Mouse (Mus musculus) embryonic stem cell, embryonic (primary cell): ENCODE data around the gene Clp1.
"Not testable (repeated sequence)": the region's sequence is repeated elsewhere in the genome, so short reads cannot be mapped to it uniquely, and the experiment has no call there.

Source experiments
- CTCF ChIA-PET, 4 experiments: fragments of 300-600 bp in 2 of 4; fragments of 350-600 bp in 2 of 4; sonication (Branson Sonifier 250); formaldehyde crosslinking; loops; one replicate each; lab custom pipeline; 2022; ENCODE audit warnings: inconsistent platforms in 2 of 4; lab: Charles Lee
- POLR2A ChIA-PET, 4 experiments: fragments of 300-600 bp in 2 of 4; fragments of 350-600 bp in 2 of 4; sonication (Branson Sonifier 250); formaldehyde crosslinking; loops; one replicate each; lab custom pipeline; 2022; ENCODE audit warnings: antibody characterized with exemption in 4 of 4, inconsistent platforms in 1 of 4; lab: Charles Lee

Gene Clp1

GRCm38 (mm10) chr2:84733579-84734300, 6.6 kb upstream of the Clp1 start, which contains the start of gene Ypel4:
TSS of gene Ypel4 (plus strand) at chr2:84734058.
- POLR2A ChIA-PET, result interaction anchor here in 3 of 4 experiments (0.6 to 23.6 kb wide), 18 partner anchors 8 to 117 kb away, joined by 3 to 679 read pairs (median 7); partner anchors contain the start of genes Serping1 (in 2 of the 3), Clp1 (in 1 of the 3), Gm19426 (in 1 of the 3) and Slc43a1 (in 1 of the 3)
- CTCF ChIA-PET, result interaction anchor here in 2 of 4 experiments (0.6 to 1.0 kb wide), 2 partner anchors 65 kb away, joined by 3 to 6 read pairs; partner anchors contain the start of gene Ube2l6 (in 2 of the 2)

GRCm38 (mm10) chr2:84732394-84732793, 5.2 kb upstream of the Clp1 start:
- ChIA-PET CTCF (interaction anchor here in 1 of 4 experiments (0.9 kb wide), 1 partner anchor 26 kb away, joined by 3 read pairs; no protein-coding TSS in a partner anchor), POLR2A (interaction anchor here in 3 of 4 experiments (0.5 to 16.2 kb wide), 8 partner anchors 9 to 116 kb away, joined by 3 to 679 read pairs (median 10); partner anchors contain the start of genes Gm19426 (in 1 of the 3) and Ube2l6 (in 1 of the 3))

GRCm38 (mm10) chr2:84731206-84731605, 4.1 kb upstream of the Clp1 start:
- CTCF ChIA-PET, result no interaction called here
- POLR2A ChIA-PET, result interaction anchor here in 2 of 4 experiments (0.5 to 8.4 kb wide), 7 partner anchors 10 to 81 kb away, joined by 3 to 112 read pairs (median 4); partner anchors contain the start of genes Gm19426 (in 1 of the 2) and Ube2l6 (in 1 of the 2)

DNA sequence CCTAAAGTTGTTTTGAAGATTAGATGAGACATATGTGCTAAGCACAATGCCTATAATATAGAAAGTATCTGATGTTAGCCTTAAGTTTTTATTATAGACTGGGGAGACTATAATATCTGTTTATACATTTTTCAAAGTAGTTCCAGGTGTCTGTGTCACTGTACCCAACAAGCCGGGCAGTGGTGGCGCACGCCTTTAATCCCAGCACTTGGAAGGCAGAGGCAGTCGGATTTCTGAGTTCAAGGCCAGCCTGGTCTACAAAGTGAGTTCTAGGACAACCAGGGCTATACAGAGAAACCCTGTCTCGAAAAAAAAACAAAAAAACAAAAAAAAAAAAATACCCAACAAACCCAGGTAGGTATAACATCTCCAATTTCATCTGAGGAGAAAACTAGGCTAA, 1.0 kb upstream of the Clp1 start:
- POLR2A ChIA-PET, CTCF ChIA-PET: not testable (repeated sequence)

- ChIA-PET CTCF (interaction anchor here (0.6 to 1.1 kb wide), 5 partner anchors 72 to 149 kb away, joined by 3 to 6 read pairs (median 3); partner anchors contain the start of gene Ube2l6 (in 2 of the 4)), POLR2A (interaction anchor here (0.6 to 5.6 kb wide), 56 partner anchors 8 to 245 kb away, joined by 3 to 151 read pairs (median 5); partner anchors contain the start of genes Gm19426 (in 3 of the 4), Ube2l6 (in 2 of the 4), Zdhhc5 (in 2 of the 4) and Ctnnd1 (in 1 of the 4))
Measured at GRCm38 (mm10) chr2:84726716-84727115, 434 bp downstream of the Clp1 start.

DNA sequence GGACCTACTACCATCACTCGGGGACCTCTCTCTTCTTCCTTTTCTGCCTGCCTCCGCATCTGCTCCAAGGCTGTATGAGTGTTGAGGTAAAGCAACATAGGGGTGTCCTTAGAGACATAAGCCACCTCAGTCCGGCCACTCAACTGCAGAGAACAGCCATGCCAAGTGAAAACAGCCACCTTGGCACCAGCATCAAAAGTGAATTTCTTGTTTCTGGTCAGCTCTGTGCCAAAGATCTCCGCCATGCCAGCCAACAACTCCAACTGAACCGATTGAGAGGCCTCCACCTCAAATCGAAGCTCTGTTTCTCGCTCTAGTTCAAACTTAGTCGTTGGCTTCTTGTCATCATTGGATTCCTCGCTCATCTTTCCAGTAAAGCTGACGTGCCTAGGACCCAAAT, 1.4 kb downstream of the Clp1 start:
- POLR2A ChIA-PET, result interaction anchor here in 3 of 4 experiments (0.6 to 5.6 kb wide), 22 partner anchors 7 to 245 kb away, joined by 3 to 151 read pairs (median 8); partner anchors contain the start of genes Gm19426 (in 3 of the 3), Gm28635 (in 1 of the 3), Med19 (in 1 of the 3) and Ube2l6 (in 1 of the 3)
- CTCF ChIA-PET, result interaction anchor here in 1 of 4 experiments (1.1 kb wide), 1 partner anchor 73 kb away, joined by 3 read pairs; the partner anchor contains the start of gene Ube2l6

DNA sequence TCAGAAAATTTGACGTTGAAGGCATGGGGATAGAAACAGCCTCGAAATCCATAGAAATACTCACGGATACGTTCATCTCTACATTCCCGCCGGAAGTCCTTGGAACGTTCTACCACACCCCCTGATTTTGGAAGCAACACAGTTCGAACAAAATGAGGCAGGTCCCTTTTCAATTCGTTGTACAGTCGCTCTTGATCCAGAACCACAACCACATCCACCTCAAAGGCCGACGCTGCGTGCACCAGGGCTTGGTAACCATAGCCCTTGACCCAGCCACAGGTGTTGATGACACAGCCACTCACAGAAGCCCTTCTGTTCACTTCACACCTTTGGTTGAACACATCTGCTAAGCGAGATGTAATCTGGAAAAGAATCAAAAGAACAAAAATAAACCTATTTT, 3.3 kb downstream of the Clp1 start:
- ChIA-PET CTCF (interaction anchor here in 1 of 4 experiments (1.5 kb wide), 1 partner anchor 17 kb away, joined by 4 read pairs; no protein-coding TSS in a partner anchor), POLR2A (interaction anchor here in 3 of 4 experiments (0.9 to 5.6 kb wide), 13 partner anchors 7 to 54 kb away, joined by 3 to 151 read pairs (median 4); partner anchors contain the start of genes Gm19426 (in 2 of the 3), Gm28635 (in 2 of the 3) and Med19 (in 2 of the 3))

DNA sequence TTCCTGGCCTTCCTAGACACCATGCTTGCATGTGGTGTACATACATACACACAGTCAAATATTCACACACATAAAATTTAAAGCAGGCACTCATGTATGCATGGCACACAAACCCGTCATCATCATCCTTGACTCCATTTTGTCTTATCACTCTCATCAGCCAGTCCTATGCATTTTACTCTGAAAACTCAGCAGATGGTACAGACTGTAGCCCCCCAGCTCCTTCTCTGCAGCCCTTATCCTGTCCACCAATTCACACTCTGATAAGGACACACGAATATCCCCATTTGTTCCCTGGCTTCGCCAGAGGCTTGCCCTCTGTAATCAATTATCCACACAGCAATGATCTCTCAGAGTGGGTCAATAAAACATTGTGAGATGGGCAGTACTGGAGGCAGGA, 6.0 kb downstream of the Clp1 start:
- POLR2A ChIA-PET, result interaction anchor here in 1 of 4 experiments (0.7 to 2.6 kb wide), 7 partner anchors 15 to 89 kb away, joined by 3 to 13 read pairs (median 4); no protein-coding TSS in a partner anchor
- CTCF ChIA-PET, result no interaction called here

DNA sequence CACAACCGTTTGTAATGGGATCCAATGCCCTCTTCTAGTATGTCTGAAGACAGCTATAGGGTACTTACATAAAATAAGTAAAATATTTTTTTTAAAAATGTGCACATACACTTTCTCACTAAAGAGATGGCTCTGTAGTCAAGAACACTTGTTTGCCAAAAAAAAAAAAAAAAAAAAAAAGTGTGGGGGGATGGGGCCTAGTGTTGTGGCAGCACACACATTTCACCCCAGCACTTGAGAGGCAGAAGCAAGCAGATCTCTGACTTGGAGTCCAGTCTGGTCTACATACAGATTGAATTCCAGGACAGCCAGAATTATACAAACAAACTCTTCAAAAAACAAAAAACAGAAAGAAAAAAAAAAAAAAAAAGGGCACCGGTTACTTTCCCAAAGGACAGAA, 6.4 kb downstream of the Clp1 start:
- CTCF ChIA-PET, result interaction anchor here in 1 of 4 experiments (0.6 kb wide), 1 partner anchor 103 kb away, joined by 5 read pairs; no protein-coding TSS in a partner anchor
- POLR2A ChIA-PET, result interaction anchor here in 3 of 4 experiments (0.7 to 2.6 kb wide), 11 partner anchors 11 to 102 kb away, joined by 3 to 13 read pairs (median 5); partner anchors contain the start of genes Gm28635 (in 1 of the 3), Med19 (in 1 of the 3), Selenoh (in 1 of the 3) and Smtnl1 (in 1 of the 3)

GRCm38 (mm10) chr2:84717357-84717756, 9.8 kb downstream of the Clp1 start:
- ChIA-PET POLR2A (interaction anchor here in 3 of 4 experiments (0.6 to 3.4 kb wide), 22 partner anchors 8 to 223 kb away, joined by 3 to 48 read pairs (median 6); partner anchors contain the start of genes Clp1 (in 2 of the 3), Gm19426 (in 1 of the 3) and Ube2l6 (in 1 of the 3)), CTCF (interaction anchor here in 2 of 4 experiments (0.5 to 0.8 kb wide), 2 partner anchors 20 to 168 kb away, joined by 4 read pairs; no protein-coding TSS in a partner anchor)

DNA sequence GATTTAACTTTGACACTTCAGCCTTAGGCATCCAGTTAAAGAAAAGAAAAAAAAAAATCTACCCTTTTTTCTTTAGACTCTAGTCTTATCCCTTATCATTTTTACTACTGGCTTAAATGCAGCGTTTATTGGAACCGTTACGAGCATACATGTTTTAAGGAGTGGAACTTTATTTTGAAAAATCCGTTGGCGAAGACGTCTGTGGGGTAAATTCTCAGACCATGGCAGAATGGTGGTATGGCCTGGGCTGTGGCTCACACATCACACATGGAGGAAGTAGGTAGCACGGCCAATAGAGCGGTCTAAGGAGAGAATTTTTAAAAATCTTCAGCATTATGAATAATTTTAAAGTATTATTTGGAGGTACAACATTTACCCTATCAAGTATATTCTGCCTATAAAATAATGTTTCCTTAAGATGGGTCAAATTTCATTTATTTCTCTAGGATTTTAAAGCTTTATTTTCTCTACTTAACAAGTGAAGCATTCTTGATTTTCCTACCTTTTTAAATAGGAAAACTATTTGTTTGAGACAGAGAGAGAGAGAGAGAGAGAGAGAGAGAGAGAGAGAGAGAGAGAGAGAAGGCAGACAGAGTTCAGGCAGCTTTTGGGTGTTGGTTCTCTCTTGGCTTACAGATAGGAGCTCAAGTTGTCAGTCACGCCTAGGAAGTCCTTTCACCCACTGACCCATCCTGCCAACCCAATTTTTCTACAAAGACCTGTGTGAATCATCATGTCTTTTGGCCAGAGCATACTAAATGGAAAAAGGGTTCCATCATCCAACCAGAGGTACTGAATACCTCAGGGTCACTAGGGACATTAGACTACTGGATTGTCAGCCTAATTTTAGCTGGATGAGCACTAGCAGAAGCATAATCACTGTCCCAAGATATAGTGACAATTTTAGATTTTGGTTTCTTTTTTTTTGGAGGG, 10.5 kb downstream of the Clp1 start:
- CTCF ChIA-PET, result interaction anchor here in 2 of 4 experiments (0.5 to 0.9 kb wide), 3 partner anchors 21 to 169 kb away, joined by 3 to 4 read pairs (median 4); no protein-coding TSS in a partner anchor
- POLR2A ChIA-PET, result interaction anchor here (0.5 to 3.4 kb wide), 60 partner anchors 8 to 1625 kb away, joined by 3 to 48 read pairs (median 4); partner anchors contain the start of genes Clp1 (in 4 of the 4), Gm19426 (in 2 of the 4), Gm28635 (in 2 of the 4) and Med19 (in 2 of the 4)

DNA sequence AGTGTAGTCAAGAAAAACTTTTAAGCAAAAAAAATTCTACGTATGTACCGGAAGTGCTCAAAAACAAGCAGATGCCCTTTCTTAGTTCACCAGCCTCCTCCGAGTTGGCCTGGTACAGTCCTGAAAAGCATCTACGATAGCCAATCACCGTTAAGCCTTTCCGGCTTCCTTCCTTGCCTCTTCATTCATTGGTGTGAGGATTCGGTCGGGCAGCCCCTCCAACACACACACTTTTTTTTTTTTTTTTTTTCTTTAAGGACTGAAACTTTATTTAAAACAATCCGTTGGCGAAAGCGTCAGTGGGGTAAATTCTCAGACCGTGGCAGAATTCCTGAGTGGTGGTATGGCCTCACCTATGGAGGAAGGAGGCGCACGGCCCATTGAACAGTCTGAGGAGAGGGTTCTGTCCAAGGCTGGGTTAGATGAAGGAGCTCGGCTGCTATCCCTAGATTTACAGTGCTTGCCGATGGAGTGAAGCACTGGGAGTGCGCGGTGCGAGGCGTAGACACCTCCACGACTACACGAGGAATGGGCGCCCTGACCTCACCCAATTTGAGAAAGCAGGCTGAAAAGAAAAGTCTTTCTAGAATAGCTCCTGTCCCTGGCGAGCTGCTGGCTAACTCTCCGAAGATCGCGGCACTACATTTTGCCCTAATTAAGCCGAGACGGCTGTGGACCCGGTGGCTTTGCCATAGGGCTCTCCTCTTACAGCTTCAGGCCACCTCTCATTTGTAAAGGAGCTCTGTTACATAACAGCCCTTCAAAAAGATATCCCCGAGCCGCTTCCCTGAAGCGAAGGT, 11.4 kb downstream of the Clp1 start:
- CTCF ChIA-PET, result interaction anchor here in 2 of 4 experiments (0.7 to 0.9 kb wide), 2 partner anchors 94 to 133 kb away, joined by 3 read pairs; no protein-coding TSS in a partner anchor

DNA sequence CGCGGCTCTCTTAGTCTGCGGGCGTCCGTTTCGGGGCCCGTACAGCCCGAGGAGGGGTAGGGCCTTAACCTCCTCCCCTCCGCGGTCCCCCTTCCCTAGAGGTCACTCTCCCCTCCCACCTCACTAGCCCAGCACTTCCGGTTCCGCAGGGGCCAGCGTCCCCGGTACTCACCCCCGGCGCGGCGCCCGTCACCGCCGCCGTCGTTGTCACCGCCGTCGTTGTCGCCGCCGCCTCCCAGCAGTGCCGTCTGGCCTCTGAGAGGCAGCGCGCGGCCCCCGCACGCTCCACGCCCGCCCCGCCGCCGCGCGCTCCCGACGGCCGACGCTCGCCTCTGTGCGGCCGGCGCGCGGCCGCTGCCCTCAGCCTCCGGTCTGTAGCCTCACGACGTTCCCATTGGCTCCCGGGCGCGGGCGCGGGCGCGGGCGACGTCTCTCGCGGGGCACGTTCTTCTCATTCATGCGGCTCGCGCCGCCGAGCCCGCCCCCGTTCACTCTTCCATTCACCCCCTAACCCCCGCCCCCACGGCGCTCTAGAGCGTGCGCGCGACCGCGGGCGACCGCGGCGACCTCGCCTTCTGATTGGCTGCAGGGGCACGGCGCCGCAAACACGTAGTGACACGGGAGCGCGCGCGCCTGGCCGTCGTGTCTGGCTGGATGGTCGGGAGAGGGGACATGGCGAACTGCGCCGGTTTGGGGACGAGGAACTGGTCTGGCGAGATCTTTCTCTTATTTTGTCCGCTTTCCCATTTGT, 12.2 kb downstream of the Clp1 start, which contains the start of gene Zdhhc5:
TSS of gene Zdhhc5 (minus strand) at position 370 of the 751 bp plus-strand sequence.
- CTCF ChIA-PET, result interaction anchor here in 1 of 4 experiments (0.5 kb wide), 1 partner anchor 1030 kb away, joined by 4 read pairs; no protein-coding TSS in a partner anchor
- POLR2A ChIA-PET, result interaction anchor here in 3 of 4 experiments (0.8 to 8.6 kb wide), 25 partner anchors 8 to 136 kb away, joined by 3 to 83 read pairs (median 6); partner anchors contain the start of genes Clp1 (in 2 of the 3), Gm19426 (in 2 of the 3), Ctnnd1 (in 1 of the 3) and Gm28635 (in 1 of the 3)

More for the DNA sequence above, 11.4 kb downstream of the Clp1 start:
- POLR2A ChIA-PET, result interaction anchor here (0.5 to 3.4 kb wide), 52 partner anchors 7 to 1624 kb away, joined by 3 to 48 read pairs (median 4); partner anchors contain the start of genes Clp1 (in 4 of the 4), Gm19426 (in 2 of the 4), Gm28635 (in 2 of the 4) and Med19 (in 2 of the 4)

DNA sequence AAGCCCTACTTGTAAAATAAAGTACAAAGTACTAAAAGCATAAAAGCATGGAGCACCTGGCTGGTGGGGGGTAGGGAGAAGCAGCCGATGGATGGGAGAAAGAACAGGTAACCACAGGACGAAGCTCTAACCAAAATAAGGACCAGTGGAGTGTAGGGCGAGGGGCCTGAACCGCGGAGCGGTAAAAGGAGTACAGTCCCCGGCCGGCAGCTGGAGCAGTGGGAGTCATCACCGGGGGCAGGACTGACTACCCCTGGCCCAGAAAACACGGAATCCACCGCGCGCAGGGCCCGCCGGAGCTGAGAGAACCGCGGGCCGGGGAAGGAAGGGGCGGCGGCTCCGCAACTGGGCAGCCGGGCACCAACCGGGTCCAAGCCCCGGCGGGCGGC, 12.7 kb downstream of the Clp1 start:
- ChIA-PET POLR2A (interaction anchor here in 2 of 4 experiments (0.5 to 8.6 kb wide), 12 partner anchors 9 to 46 kb away, joined by 3 to 83 read pairs (median 5); partner anchors contain the start of genes Clp1 (in 1 of the 2), Gm19426 (in 1 of the 2), Gm28635 (in 1 of the 2) and Med19 (in 1 of the 2)), CTCF (interaction anchor here in 2 of 4 experiments (0.5 to 0.6 kb wide), 2 partner anchors 142 to 1029 kb away, joined by 3 to 4 read pairs; no protein-coding TSS in a partner anchor)
